Mouse (Mus musculus): ENCODE results near the gene Mlip. TPM values are rescaled to one million over a fixed set of nuclear protein-coding genes. Genes with fewer than 3 reads are reported as not detected.

Gene Mlip
- polyA plus RNA-seq (2014; fragmentation: Nextera tagmentation; extraction: Ambion mirVana) = 0.48 TPM in 1 of 2 replicates, not detected in the other

DNA sequence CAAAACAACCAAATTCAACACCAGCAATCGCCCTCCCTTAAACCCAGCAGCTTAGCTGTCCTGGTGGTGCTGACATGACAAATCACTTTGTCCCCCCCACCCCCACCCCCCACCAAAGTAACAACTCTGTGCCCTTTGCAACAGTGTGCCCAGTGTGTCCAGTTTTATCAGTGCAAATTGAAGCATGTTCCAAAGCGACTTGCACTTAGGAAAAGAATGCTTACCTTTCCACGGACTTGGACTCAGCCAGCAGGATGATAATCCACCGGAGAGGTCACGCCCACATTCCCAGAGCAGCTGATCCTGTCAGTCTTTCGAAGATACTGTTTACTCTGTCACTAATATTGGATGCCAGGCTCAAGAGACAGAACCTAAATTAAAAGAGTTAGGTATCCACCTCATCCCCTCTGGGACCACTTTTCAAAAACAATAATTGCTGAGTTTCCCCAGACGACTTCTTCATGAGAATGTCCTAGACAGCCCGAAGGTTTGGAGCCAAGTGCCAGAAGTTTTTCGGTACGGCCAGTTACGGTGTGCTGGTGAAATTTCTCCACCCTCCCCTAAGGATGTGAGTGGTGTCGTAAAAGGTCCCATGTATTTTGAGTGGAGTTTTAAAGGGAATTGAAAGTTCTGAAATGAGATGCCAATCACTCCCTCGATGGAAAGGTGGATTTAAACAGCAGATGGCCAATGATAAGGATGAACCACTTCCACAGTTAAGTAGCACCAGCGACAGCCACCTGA is at the start of gene Mlip:
Mlip (minus strand) TSS at position 538 of the 744 bp plus-strand sequence.
- H3K4me2 ChIP-seq (replicated peaks; ENCODE audit: low read depth, low read length) = no peak within 1 kb of the TSS
- 75% methylated on average over 14 of the region's 14 CpGs for WGBS
- H3K9ac ChIP-seq (ENCODE audit: low read depth, low read length) = no peak within 1 kb of the TSS
- ATAC-seq (ENCODE audit: low FRiP score) (no peak), DNase-seq (ENCODE audit: low spot score) (no peak)
- no peaks in the 10 kb centered on the region for H3K4me1 ChIP-seq (replicated peaks; ENCODE audit: control insufficient read depth, insufficient read depth, low read length)
- H3K27ac ChIP-seq (ENCODE audit: low read depth, low read length) = no peak within 1 kb of the TSS
- no peak within 1 kb of the TSS for H3K4me3 ChIP-seq (ENCODE audit: low read depth, low read length)
- no peaks in the 10 kb centered on the region for H3K36me3 ChIP-seq (ENCODE audit: control insufficient read depth, insufficient read depth, low read length)
- no peaks in the 10 kb centered on the region for H3K9me3 ChIP-seq (ENCODE audit: control insufficient read depth, low read length)
- no peaks in the 10 kb centered on the region for H3K27me3 ChIP-seq (ENCODE audit: control insufficient read depth, insufficient read depth, low read length)

DNA sequence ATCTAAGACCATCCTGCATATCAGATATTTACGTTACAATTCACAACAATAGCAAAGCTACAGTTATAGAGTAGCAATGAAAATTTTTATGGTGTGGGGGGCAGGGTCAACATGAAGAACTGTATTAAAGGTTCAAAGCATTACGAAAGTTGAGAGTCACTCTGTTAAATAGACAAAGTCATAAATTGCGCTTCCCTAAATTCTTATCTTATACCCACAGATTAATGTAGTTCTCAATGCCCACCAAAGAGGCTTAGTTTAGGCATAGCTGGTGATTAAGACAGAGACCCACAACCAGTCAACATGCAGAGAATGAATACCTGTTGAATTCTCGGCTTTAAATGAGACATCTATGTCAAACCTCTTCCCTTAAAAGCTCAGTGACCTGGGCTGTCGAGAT is 47.0 kb upstream of the Mlip start:
- no peak overlapping the region for H3K27ac ChIP-seq (ENCODE audit: low read depth, low read length)
- H3K4me2 ChIP-seq (replicated peaks; ENCODE audit: low read depth, low read length) = no peak overlapping the region
- DNase-seq (ENCODE audit: low spot score) = no peak
- no peak for ATAC-seq (ENCODE audit: low FRiP score)
- H3K27me3 ChIP-seq (ENCODE audit: control insufficient read depth, insufficient read depth, low read length) = no peaks in the 10 kb centered on the region
- no peaks in the 10 kb centered on the region for H3K9me3 ChIP-seq (ENCODE audit: control insufficient read depth, low read length)
- no peak overlapping the region for H3K4me3 ChIP-seq (ENCODE audit: low read depth, low read length)
- H3K36me3 ChIP-seq (ENCODE audit: control insufficient read depth, insufficient read depth, low read length) = no peaks in the 10 kb centered on the region
- no peaks in the 10 kb centered on the region for H3K4me1 ChIP-seq (replicated peaks; ENCODE audit: control insufficient read depth, insufficient read depth, low read length)
- H3K9ac ChIP-seq (ENCODE audit: low read depth, low read length) = no peak overlapping the region
- 94% methylated on average over 5 of the region's 5 CpGs for WGBS

DNA sequence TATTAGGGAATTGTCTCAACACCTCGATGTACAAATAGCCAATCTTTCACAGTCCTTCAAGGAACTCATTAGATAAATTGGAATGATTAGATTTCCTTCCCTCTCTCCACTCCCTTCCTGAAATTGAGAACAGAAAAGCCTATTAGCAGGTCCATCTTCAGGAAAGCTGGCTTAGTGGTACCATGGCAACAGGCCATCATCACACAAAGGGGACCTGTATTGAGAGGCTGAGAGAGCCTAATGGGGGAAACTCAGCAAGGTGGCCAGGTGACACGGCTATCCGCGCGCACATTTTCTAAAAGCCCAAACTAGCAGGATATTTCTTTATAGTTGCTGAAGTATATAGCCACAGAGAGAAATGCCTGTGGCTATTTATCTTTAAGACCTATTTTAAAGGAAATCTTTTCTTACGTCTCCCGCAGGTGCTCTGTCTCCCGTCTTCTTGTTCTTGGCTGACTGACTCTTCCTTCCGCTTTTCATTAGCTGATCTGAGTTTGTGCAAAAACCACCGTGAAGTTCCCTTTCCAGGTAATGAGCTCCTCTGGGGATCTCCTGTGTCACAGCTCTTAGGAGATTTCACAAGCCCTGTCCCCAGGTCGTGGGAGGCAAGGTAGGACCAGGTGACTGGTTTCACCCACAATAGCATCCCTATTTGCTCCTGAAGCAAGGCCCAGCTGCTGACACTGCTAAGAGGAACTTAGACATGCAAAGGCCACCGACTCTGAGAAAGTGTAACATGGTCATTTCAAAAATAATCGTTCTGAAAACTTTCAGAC is 46.3 kb upstream of the Mlip start:
- 79% methylated on average over 13 of the region's 13 CpGs for WGBS
- H3K27me3 ChIP-seq (ENCODE audit: control insufficient read depth, insufficient read depth, low read length) = no peaks in the 10 kb centered on the region
- ATAC-seq (ENCODE audit: low FRiP score) (no peak), DNase-seq (ENCODE audit: low spot score) (no peak)
- H3K27ac ChIP-seq (ENCODE audit: low read depth, low read length) = no peak overlapping the region
- no peak overlapping the region for H3K4me2 ChIP-seq (replicated peaks; ENCODE audit: low read depth, low read length)
- H3K4me1 ChIP-seq (replicated peaks; ENCODE audit: control insufficient read depth, insufficient read depth, low read length) = no peaks in the 10 kb centered on the region
- H3K9ac ChIP-seq (ENCODE audit: low read depth, low read length) = no peak overlapping the region
- H3K36me3 ChIP-seq (ENCODE audit: control insufficient read depth, insufficient read depth, low read length) = no peaks in the 10 kb centered on the region
- no peaks in the 10 kb centered on the region for H3K9me3 ChIP-seq (ENCODE audit: control insufficient read depth, low read length)
- no peak overlapping the region for H3K4me3 ChIP-seq (ENCODE audit: low read depth, low read length)

DNA sequence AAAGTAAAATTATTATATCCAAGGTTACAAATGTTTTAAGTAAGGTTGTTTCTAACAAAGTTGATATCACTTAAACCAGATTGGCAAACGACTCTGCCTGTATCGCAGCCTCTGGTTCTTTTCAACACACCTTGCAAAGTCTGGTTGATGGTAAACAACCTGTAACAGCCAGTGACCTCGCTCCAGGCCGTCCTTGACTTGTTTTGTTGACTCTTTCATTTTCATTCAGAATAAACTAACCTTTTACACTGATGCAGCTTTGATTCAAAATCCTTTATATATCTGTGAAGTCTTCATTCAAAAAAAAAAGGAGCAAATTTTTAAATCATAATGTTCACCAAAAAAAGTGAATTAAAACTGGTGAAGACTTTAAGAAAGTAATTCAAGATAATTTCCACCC is 44.3 kb upstream of the Mlip start:
- Histone ChIP-seq H3K4me1 (replicated peaks; ENCODE audit: control insufficient read depth, insufficient read depth, low read length) (no peaks in the 10 kb centered on the region), H3K4me2 (replicated peaks; ENCODE audit: low read depth, low read length) (no peak overlapping the region), H3K9me3 (ENCODE audit: control insufficient read depth, low read length) (no peaks in the 10 kb centered on the region), H3K36me3 (ENCODE audit: control insufficient read depth, insufficient read depth, low read length) (no peaks in the 10 kb centered on the region), H3K4me3 (ENCODE audit: low read depth, low read length) (no peak overlapping the region), H3K9ac (ENCODE audit: low read depth, low read length) (no peak overlapping the region), H3K27me3 (ENCODE audit: control insufficient read depth, insufficient read depth, low read length) (no peaks in the 10 kb centered on the region), H3K27ac (ENCODE audit: low read depth, low read length) (no peak overlapping the region)
- DNase-seq (ENCODE audit: low spot score) (no peak), ATAC-seq (ENCODE audit: low FRiP score) (no peak)
- WGBS = 71% methylated on average over 4 of the region's 4 CpGs

DNA sequence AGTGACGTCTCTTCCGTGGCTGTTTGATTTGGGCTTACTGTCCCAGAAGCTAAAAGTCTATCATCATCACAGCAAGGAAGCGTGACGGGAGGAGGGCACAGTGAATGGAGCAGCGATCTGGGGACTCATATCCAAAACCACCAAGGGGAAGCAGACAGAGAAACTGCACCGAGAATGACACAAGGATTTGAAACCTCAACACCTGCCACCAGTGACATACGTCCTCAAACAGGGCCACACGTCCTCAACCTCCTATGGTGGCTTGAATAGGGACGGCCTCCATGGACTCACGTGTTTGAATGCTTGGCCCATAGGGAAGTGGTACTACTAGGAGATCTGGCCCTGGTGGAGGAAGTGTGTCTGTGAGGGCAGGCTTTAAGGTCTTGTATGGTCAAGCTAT is 38.5 kb upstream of the Mlip start:
- Histone ChIP-seq H3K4me1 (replicated peaks; ENCODE audit: control insufficient read depth, insufficient read depth, low read length) (no peaks in the 10 kb centered on the region), H3K27me3 (ENCODE audit: control insufficient read depth, insufficient read depth, low read length) (no peaks in the 10 kb centered on the region), H3K4me3 (ENCODE audit: low read depth, low read length) (no peak overlapping the region), H3K27ac (ENCODE audit: low read depth, low read length) (no peak overlapping the region), H3K9ac (ENCODE audit: low read depth, low read length) (no peak overlapping the region), H3K36me3 (ENCODE audit: control insufficient read depth, insufficient read depth, low read length) (no peaks in the 10 kb centered on the region), H3K9me3 (ENCODE audit: control insufficient read depth, low read length) (no peaks in the 10 kb centered on the region), H3K4me2 (replicated peaks; ENCODE audit: low read depth, low read length) (no peak overlapping the region)
- DNase-seq (ENCODE audit: low spot score) (no peak), ATAC-seq (ENCODE audit: low FRiP score) (no peak)
- 87% methylated on average over 10 of the region's 10 CpGs for WGBS

DNA sequence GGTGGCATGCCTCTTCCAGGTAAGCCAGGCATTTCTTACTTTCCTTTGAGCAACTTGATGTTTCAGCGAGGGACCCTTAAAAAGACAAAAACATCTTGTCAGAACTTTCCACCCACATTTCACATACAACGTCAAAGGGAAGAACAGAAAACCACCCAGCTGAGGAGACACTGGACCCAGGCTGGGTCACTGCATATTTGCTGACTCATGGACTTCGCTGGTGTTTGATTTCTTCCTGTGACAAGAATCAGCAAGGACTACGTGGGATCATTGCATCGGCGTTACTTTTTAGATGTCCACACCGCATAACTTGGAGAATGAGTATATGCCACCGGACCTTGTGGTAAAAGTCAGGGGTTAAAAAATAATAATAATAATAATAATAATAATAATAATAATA is 36.2 kb upstream of the Mlip start:
- no peak for ATAC-seq (ENCODE audit: low FRiP score)
- no peak overlapping the region for H3K4me2 ChIP-seq (replicated peaks; ENCODE audit: low read depth, low read length)
- no peaks in the 10 kb centered on the region for H3K27me3 ChIP-seq (ENCODE audit: control insufficient read depth, insufficient read depth, low read length)
- DNase-seq (ENCODE audit: low spot score) = no peak
- no peak overlapping the region for H3K4me3 ChIP-seq (ENCODE audit: low read depth, low read length)
- no peak overlapping the region for H3K27ac ChIP-seq (ENCODE audit: low read depth, low read length)
- no peaks in the 10 kb centered on the region for H3K4me1 ChIP-seq (replicated peaks; ENCODE audit: control insufficient read depth, insufficient read depth, low read length)
- no peak overlapping the region for H3K9ac ChIP-seq (ENCODE audit: low read depth, low read length)
- no peaks in the 10 kb centered on the region for H3K36me3 ChIP-seq (ENCODE audit: control insufficient read depth, insufficient read depth, low read length)
- WGBS = 93% methylated on average over 8 of the region's 8 CpGs
- H3K9me3 ChIP-seq (ENCODE audit: control insufficient read depth, low read length) = no peaks in the 10 kb centered on the region

DNA sequence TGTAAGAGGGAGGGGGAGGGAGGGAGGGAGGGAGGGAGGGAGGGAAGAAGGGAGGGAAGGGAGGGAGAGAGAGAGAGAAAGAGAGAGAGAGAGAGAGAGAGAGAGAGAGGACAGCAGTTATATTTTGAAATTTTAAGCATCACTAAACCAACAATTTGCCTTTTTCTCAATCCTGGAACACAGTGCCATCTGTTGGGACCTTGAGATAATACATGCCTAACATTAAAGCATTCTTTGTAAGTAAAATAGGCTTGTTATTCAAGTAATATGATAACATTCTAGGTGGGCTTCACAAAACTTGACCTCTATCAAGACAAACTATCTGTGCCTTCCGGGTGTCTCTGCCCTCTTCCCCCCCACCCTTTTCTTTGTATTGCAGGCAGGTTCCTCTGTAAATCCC is 34.0 kb upstream of the Mlip start:
- WGBS = 52% methylated on average over 1 of the region's 1 CpGs
- no peak overlapping the region for H3K4me2 ChIP-seq (replicated peaks; ENCODE audit: low read depth, low read length)
- no peak overlapping the region for H3K9ac ChIP-seq (ENCODE audit: low read depth, low read length)
- H3K27ac ChIP-seq (ENCODE audit: low read depth, low read length) = no peak overlapping the region
- H3K4me3 ChIP-seq (ENCODE audit: low read depth, low read length) = no peak overlapping the region
- no peaks in the 10 kb centered on the region for H3K27me3 ChIP-seq (ENCODE audit: control insufficient read depth, insufficient read depth, low read length)
- H3K36me3 ChIP-seq (ENCODE audit: control insufficient read depth, insufficient read depth, low read length) = no peaks in the 10 kb centered on the region
- no peaks in the 10 kb centered on the region for H3K4me1 ChIP-seq (replicated peaks; ENCODE audit: control insufficient read depth, insufficient read depth, low read length)
- H3K9me3 ChIP-seq (ENCODE audit: control insufficient read depth, low read length) = no peaks in the 10 kb centered on the region
- DNase-seq (ENCODE audit: low spot score) (peak; percentile 29), ATAC-seq (ENCODE audit: low FRiP score) (no peak)

DNA sequence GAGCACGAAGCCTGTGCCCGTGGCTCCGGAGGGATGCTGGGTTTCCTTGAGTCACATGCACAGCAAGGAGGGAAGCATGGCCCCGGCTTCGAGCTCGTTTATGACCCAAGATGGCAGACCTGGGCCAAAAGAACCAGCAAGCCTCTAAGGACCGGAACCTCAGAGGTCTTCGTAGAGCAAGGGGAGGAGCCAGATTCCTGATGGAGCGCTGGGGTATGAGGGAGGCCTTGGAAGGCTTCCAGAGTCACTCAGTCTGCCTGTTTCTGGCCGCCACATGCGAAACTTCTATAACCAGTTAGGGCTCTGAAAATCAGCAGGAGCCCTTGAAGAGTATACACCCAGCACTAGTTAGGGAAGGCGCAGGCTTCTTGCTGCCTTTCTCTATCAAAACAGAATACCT is 32.8 kb upstream of the Mlip start:
- no peak overlapping the region for H3K4me3 ChIP-seq (ENCODE audit: low read depth, low read length)
- no peaks in the 10 kb centered on the region for H3K36me3 ChIP-seq (ENCODE audit: control insufficient read depth, insufficient read depth, low read length)
- no peaks in the 10 kb centered on the region for H3K9me3 ChIP-seq (ENCODE audit: control insufficient read depth, low read length)
- no peak overlapping the region for H3K4me2 ChIP-seq (replicated peaks; ENCODE audit: low read depth, low read length)
- no peak overlapping the region for H3K9ac ChIP-seq (ENCODE audit: low read depth, low read length)
- H3K27ac ChIP-seq (ENCODE audit: low read depth, low read length) = no peak overlapping the region
- no peaks in the 10 kb centered on the region for H3K4me1 ChIP-seq (replicated peaks; ENCODE audit: control insufficient read depth, insufficient read depth, low read length)
- DNase-seq (ENCODE audit: low spot score) (no peak), ATAC-seq (ENCODE audit: low FRiP score) (no peak)
- no peaks in the 10 kb centered on the region for H3K27me3 ChIP-seq (ENCODE audit: control insufficient read depth, insufficient read depth, low read length)
- 89% methylated on average over 12 of the region's 12 CpGs for WGBS

DNA sequence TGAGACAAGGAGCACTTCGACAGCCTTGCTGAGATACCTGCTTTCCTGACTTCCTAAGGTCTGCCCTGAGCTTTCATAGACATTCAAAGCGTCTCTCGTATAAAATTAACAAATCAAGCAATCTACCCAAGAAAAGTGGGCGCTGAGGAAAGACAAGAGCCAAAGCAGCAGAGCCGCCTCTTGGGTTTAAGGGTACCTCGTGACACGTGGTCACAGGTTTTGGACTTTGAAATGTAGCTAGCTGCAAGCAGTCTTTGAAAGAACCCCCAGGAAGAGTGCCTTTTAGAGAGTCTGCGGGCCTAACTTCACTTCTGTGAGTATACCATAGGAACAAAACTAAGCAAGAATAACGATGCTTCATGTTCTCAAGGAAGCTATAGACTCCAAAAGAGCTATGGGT is 31.9 kb upstream of the Mlip start:
- no peaks in the 10 kb centered on the region for H3K27me3 ChIP-seq (ENCODE audit: control insufficient read depth, insufficient read depth, low read length)
- no peak overlapping the region for H3K27ac ChIP-seq (ENCODE audit: low read depth, low read length)
- H3K9me3 ChIP-seq (ENCODE audit: control insufficient read depth, low read length) = no peaks in the 10 kb centered on the region
- H3K4me3 ChIP-seq (ENCODE audit: low read depth, low read length) = no peak overlapping the region
- H3K4me2 ChIP-seq (replicated peaks; ENCODE audit: low read depth, low read length) = no peak overlapping the region
- no peaks in the 10 kb centered on the region for H3K4me1 ChIP-seq (replicated peaks; ENCODE audit: control insufficient read depth, insufficient read depth, low read length)
- no peak overlapping the region for H3K9ac ChIP-seq (ENCODE audit: low read depth, low read length)
- H3K36me3 ChIP-seq (ENCODE audit: control insufficient read depth, insufficient read depth, low read length) = no peaks in the 10 kb centered on the region
- no peak for ATAC-seq (ENCODE audit: low FRiP score)
- DNase-seq (ENCODE audit: low spot score) = no peak
- 89% methylated on average over 9 of the region's 9 CpGs for WGBS

All from hindbrain, embryonic 11.5 days (tissue).